Mouse (Mus musculus): ENCODE measurements around the gene Tmem274. TPM values are rescaled to one million over a fixed set of nuclear protein-coding genes. Genes with fewer than 3 reads are reported as not detected.

Gene Tmem274
- total RNA-seq, 2 experiments from 2014 or later: not detected

DNA sequence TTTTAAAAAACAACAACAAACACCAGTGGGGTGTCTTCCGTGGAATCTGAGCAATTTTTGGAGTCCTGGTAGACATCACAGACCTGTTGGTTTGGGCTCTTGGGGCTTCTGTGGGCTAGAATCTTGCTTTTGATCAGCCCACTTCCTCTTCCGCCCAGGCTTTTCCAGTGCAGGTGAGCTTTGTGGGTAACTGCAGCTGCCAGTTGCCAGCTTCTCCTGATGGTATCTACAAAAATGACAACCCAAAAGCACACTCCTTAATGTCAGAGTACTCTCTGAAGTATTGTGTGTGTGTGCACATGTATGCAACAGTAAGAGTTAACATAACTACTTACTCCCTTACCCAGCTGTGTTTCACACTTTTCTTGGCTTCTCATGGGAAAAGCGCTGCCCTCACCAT, 7.6 kb upstream of the Tmem274 start:
- DNase-seq: no peak
- intact Hi-C loops (cut with DNase I): no loop called here

- DNase-seq: peak; percentile 32
These were observed 2.1 kb upstream of the Tmem274 start for GRCm38 (mm10) chr4:149475096-149475495.

GRCm38 (mm10) chr4:149484566-149484965, 7.4 kb downstream of the Tmem274 start:
- intact Hi-C loops (cut with DNase I): no loop called here
- DNase-seq: no peak

More at GRCm38 (mm10) chr4:149475096-149475495, 2.1 kb upstream of the Tmem274 start:
- intact Hi-C loops (cut with DNase I): no loop called here

GRCm38 (mm10) chr4:149485053-149485824, 8.1 kb downstream of the Tmem274 start, which contains the start of the genes Nmnat1 and Lzic:
Gene Nmnat1, minus strand, starts transcription at chr4:149485202.
Gene Lzic, plus strand, starts transcription at chr4:149485229.
- intact Hi-C loops (cut with DNase I): no loop called here
- peak; percentile 95 for DNase-seq

- no peak for DNase-seq
- intact Hi-C loops (cut with DNase I): no loop called here
These were observed 8.6 kb downstream of the Tmem274 start for GRCm38 (mm10) chr4:149485825-149486206.

DNA sequence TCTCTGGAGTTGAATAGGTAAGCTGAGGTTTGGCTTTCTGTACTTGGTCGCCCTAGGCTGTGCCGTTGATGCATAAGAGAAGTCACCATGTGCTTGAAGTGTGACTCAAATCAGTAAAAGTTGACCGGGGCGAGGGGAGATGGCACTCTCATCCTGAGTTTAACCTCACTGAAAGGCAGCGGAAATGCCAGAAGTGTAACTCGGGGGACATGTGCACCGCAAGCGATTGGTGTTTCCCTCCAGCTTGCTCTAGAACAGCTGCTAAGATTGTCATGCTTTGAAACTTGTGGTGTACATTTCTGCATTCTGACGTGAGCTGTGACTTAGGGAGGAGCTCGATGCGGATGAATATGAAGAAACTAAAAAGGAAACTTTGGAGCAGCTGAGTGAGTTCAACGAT, 10.6 kb downstream of the Tmem274 start:
- DNase-seq: no peak
- intact Hi-C loops (cut with DNase I): no loop called here

DNA sequence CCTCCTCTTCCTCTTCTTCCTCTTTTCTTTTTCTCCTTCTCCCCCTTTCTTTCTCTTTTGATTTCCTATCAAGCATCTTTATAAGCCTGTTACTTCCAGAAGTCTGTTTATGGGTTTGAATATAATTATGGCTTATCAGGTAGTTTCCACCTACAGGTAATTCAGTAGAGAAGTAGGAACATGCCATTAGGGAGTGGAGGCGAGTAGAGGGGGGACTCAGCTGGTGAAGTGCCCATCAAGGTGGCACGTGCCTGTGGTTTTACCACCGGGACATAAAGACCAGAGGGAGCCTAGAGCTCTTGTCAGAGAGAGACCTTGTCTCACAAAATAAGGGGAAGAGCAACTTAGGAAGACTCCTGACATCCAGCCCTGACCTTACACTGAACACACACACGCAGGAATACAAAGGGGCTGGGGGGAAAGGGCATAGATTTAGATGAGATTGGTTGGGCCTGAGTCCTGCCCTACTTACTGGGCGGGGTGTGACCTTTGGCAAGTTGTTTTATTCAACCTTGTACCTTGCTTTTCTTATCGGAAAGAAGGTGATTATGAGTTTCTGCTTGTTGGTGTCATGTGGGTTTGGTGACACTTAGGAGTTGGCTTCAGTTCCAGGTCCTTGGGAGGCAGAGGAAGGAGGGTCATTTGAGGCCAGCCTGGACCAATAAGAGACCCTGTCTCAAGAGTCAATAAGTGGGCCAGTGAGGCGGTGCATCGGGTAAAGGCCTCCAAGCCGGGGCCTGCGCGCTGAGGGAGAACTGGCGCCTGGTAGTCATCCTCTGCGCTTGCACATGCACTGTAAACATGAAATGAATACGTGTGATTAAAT, 12.4 kb downstream of the Tmem274 start:
- no peak for DNase-seq
- intact Hi-C loops (cut with DNase I): no loop called here

DNA sequence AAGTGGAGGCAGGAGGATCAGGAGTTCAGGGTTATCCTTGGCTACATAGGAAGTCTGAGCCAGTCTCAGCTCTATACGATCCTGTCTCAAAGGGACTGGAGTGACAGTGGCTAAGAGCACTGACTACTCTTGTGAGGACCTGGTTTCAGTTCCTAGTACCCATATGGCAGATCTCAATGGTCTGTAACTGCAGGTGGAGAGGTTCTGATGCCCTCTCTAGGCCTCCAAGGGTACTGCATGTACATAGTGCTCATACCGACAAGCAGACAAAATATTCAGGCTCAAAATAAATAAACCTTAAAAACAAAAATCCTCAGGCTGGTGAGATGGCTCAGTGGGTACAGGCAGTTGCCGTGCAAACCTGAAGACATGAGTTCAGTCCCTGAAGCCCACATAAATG, 14.0 kb downstream of the Tmem274 start:
- intact Hi-C loops (cut with DNase I): no loop called here
- no peak for DNase-seq

- no peak for DNase-seq
- intact Hi-C loops (cut with DNase I): no loop called here
These were observed 19.4 kb downstream of the Tmem274 start for GRCm38 (mm10) chr4:149496612-149497011.

DNA sequence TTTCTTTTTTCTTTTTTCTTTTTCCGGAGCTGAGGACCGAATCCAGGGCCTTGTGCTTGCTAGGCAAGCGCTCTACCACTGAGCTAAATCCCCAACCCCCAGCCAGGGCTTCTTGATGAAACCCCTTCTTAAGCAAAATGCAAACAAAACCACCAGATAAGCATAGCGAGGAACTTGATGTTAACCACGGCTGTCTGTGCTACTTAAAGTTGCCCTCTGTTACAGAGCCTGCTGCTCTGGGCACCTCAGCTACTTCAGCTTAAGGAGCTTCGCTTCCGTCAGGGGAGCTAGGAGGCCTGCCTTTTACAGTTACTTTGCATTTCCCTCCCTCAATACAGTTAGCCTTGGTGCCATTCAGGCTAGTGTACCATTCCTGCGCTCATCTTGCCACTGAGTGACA, 21.7 kb downstream of the Tmem274 start:
- no peak for DNase-seq
- intact Hi-C loops (cut with DNase I): no loop called here

- no peak for DNase-seq
These were observed 22.6 kb downstream of the Tmem274 start for GRCm38 (mm10) chr4:149499790-149500189.

GRCm38 (mm10) chr4:149504363-149504762, 27.2 kb downstream of the Tmem274 start:
- no peak for DNase-seq
- intact Hi-C loops (cut with DNase I): no loop called here

More at GRCm38 (mm10) chr4:149499790-149500189, 22.6 kb downstream of the Tmem274 start:
- intact Hi-C loops (cut with DNase I): no loop called here

DNA sequence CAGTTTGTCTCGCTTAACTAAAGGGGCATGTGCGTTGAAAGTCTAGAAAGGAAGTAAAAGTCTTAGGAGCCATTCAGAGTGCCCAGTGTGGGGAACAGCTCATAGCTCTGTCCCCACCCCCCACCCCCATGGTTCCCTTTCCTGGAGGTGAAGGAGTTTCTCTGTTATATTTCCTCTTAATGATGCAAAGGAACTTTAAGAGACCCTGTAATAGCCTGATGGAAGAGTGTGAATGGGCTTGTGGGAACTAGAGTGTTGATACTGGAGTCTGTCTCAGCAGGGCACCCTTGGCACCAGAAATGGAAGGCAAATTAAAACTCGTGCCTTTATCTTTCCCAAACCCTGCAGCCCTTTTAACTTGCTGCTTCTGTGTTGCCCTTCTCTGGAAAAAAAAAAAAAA, 27.7 kb downstream of the Tmem274 start:
- intact Hi-C loops (cut with DNase I): no loop called here
- DNase-seq: no peak

DNA sequence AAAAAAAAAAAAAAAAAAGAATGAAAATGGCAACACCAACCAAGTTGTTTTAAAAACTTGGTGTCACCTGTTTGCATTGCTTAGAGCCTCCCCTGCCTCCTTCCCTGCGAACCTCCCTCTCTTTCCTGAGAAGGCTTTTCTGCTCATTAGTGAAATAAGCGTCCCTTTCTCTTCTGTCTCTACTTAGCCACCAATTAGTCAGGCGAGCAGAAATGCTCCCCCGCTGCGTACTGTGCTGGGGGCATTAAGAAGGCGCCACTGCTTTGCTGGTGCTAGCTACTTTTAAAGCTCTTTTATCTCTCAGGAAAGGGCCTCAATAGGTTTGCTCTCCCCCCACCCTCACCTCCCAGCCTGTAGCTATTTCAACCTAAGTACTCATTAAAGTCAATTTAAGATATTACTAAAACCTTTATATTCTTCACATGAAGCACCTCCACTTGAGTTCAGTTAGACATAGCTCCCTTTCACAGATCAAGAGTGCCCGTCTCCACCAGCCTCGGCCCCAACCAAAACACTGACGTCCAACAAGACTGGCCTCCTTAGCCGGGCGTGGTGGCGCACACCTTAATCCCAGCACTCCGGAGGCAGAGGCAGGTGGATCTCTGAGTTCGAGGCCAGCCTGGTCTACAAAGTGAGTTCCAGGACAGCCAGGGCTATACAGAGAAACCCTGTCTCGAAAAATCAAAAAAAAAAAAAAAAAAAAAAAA, 28.2 kb downstream of the Tmem274 start:
- no peak for DNase-seq
- intact Hi-C loops (cut with DNase I): no loop called here

- DNase-seq: no peak
- intact Hi-C loops (cut with DNase I): no loop called here
These were observed 29.7 kb downstream of the Tmem274 start for GRCm38 (mm10) chr4:149506904-149507303.

- intact Hi-C loops (cut with DNase I): no loop called here
- DNase-seq: no peak
These were observed 34.1 kb downstream of the Tmem274 start for GRCm38 (mm10) chr4:149511221-149511646.

DNA sequence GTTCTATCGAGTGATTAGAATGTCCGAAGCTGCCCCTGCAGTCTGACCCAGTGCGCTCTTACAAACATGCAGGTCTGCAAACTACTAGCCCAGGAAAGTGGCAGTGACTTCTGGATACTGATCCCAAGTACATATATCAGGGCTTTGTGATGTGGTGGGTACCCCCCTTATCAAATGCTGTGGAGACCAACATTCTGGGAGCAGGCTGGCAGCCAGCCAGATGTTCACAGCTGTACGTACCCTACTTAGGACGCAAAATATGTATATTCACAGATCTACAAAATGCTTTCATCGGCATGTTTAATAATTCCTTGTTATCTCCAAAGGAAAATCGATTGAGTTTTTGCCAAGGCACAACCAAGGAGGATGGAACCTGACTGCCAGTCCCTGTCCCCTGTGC, 34.9 kb downstream of the Tmem274 start:
- intact Hi-C loops (cut with DNase I): no loop called here
- DNase-seq: no peak

DNA sequence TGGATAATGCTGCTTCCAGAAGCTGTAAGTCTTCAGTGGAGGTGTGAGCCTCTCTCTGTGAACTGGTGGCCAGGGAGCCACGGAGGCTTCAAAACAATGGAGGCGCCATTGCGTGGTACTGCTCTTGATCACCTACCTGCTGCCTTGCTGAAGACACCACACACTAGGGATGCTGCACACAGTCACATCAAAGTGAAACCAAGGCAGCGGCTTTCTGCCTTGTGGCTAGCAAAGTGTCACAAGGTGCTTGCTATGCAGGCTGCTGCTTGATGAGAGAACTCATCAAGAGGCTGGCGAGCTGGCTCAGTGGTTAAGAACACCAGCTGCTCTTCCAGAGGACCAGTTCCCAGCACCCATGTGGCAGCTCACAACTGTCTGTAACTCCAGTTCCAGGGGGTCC, 38.5 kb downstream of the Tmem274 start:
- intact Hi-C loops (cut with DNase I): no loop called here
- DNase-seq: no peak

DNA sequence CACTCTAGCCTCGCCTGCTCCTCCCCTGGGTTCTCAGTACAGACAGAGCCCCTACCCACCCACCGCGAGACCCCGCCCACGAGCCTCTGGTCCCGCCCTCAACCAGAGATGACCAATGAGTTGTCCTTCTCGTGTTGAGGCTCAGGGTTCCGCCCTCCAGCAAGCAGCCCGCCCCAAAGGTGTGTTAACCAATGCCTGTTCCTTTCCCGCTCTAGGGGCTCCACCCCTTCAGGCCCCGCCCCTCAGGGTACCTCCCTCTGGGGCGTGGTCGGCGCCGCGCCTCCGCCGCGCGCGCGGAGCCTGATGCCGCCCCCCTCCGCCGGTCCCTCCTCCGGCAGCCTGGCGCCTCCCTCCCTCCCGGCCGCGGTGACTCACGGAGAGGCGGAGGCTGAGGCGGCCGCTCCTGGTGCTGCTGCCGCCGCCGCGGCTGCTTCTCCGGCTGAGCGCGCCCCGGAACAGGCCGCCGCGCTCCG, 40.7 kb downstream of the Tmem274 start, which contains the start of gene Ctnnbip1:
Ctnnbip1 (plus strand) TSS at position 369 of the 473 bp plus-strand sequence.
- peak; percentile 97 for DNase-seq
- intact Hi-C loops (cut with DNase I): no loop called here

DNA sequence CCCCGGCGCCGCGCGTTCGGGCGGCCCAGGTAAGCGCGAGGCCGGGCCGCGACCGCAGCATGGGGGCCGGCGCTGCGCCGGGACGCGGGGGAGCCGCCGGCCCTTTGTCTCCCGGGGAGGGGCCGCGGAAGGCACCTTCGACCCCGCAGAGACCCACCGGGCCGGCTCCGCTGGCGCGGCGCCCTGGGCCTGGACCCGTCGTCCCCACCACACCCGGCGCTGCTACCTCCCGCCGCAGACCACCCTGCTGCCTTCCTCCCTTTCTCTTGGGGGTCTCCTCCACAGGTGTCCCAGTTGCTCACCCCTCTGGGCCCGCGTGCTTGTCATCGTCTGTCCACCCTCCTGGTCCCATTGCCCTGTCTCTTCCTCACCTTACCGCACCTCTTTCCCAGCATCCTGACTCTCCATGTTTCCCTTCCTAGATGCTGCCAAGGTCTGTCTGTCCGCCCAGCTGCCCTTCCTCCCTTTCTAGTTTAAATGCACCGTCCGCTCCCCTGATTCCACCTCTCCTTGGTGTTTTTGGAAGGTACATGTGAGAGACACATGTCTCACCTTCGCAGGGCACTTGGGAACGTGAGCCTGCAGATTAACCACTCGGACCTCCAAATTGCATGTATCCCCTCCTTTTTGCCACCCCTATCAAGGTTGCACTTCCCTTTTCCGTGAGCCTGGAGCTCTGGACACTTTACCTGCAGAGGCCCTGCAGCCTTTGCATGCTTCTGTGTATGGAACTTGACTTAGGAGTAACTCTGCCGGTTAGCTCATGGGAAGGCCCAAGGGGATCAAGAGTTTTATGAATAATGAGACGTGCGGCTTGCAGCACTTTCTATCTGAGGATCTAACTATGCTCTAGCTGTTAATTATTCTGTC, 41.4 kb downstream of the Tmem274 start:
- intact Hi-C loops (cut with DNase I): no loop called here
- DNase-seq: peak; percentile 25

Measured in left cerebral cortex, postnatal 4 days (tissue).